Mouse (Mus musculus) cerebellum, adult 2 months (tissue): Measurements from ENCODE around the gene Cdca8. TPM values are rescaled to one million over a fixed set of nuclear protein-coding genes. Genes with fewer than 3 reads are reported as not detected.
A peak's percentile ranks its signal among the peaks of the same experiment; 100 is the strongest.

Experiments
- DNase-seq, 2 experiments: peaks; one replicate each; pipeline ENCODE4 v3.0.0; 2021
- H3K27ac ChIP-seq: fragments of 200-500 bp; 2 replicates; pipeline ENCODE4 v1.5.1; 2012; ENCODE audit warnings: low read length, control low read depth, inconsistent platforms; ENCODE audit not compliant: insufficient read depth
- H3K27me3 ChIP-seq: fragments of 200-500 bp; 2 replicates; pipeline ENCODE4 v1.6.1; 2012; ENCODE audit warnings: inconsistent platforms, mild to moderate bottlenecking, low read length, moderate library complexity; ENCODE audit not compliant: control insufficient read depth, insufficient read depth
- H3K4me1 ChIP-seq: fragments of 200-500 bp; 2 replicates; pipeline ENCODE4 v1.6.1; 2011; ENCODE audit warnings: low read length; ENCODE audit not compliant: control insufficient read depth, insufficient read depth
- H3K4me3 ChIP-seq: fragments of 200-500 bp; replicated peaks from 2 replicates; pipeline ENCODE3; 2011; ENCODE audit warnings: mild to moderate bottlenecking, low read depth, low read length, control low read depth; ENCODE audit not compliant: insufficient read depth
- CTCF ChIP-seq: fragments of 200-500 bp; IDR thresholded peaks from 2 replicates; pipeline ENCODE4 v1.5.1; 2011; ENCODE audit warnings: low read depth, mild to moderate bottlenecking, control low read depth, low read length, moderate library complexity, borderline replicate concordance; ENCODE audit not compliant: insufficient read depth
- POLR2A ChIP-seq: fragments of 200-500 bp; IDR thresholded peaks from 2 replicates; pipeline ENCODE4 v1.6.1; 2011; ENCODE audit warnings: low read length, control low read depth, borderline replicate concordance; ENCODE audit not compliant: insufficient read depth
- WGBS: fragments of 180-500 bp; shearing (Covaris S2); methylation state at CpG from one replicate; pipeline ENCODE4 v1.1.7; 2018; 5-methylcytosine and 5-hydroxymethylcytosine counted together
- polyA plus RNA-seq: library from polyadenylated mRNA; depleted of rRNA; stranded (reverse); fragments of >200 nt; gene quantifications from 2 replicates; pipeline ENCODE4 v1.2.3, GENCODE M21; 2012; rRNA removed

Cdca8 gene
- polyA plus RNA-seq, 1 experiment: 1.2 TPM

DNA sequence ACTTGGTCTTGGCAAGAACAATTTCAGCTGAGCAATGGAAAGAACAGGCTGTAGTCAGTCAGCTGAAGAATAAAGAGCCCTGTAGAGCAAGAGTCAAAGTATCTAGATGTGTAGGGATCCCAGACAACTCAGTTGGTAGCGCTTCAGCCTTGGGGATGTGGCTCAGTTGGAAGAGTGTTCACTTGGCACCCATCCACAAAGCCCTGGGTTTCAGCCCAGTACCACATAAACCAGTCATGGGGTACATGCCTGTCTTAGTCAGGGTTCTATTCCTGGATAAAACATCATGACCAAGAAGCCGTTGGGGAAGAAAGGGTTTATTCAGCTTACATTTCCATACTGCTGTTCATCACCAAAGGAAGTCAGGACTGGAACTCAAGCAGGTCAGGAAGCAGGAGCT, 49.2 kb downstream of the Cdca8 start:
- no peak for DNase-seq
- TF ChIP-seq CTCF (no peak), POLR2A (no peak)

GRCm38 (mm10) chr4:124888702-124889101, 50.4 kb downstream of the Cdca8 start:
- no peak overlapping the region for H3K27ac ChIP-seq
- H3K4me1 ChIP-seq: no peaks in the 10 kb centered on the region
- no peaks in the 10 kb centered on the region; the same call in 1 of the 2 replicates for H3K27me3 ChIP-seq
- no peak for TF ChIP-seq CTCF
- TF ChIP-seq POLR2A: no peak
- DNase-seq: no peak
- 46% methylated on average over 7 of the region's 7 CpGs for WGBS
- no peak overlapping the region for H3K4me3 ChIP-seq

More for the DNA sequence above, 49.2 kb downstream of the Cdca8 start:
- Histone ChIP-seq H3K27me3 (no peaks in the 10 kb centered on the region), H3K27ac (no peak overlapping the region), H3K4me1 (no peaks in the 10 kb centered on the region), H3K4me3 (no peak overlapping the region)
- WGBS: 63% methylated on average over 2 of the region's 2 CpGs

GRCm38 (mm10) chr4:124882151-124882729, 56.9 kb downstream of the Cdca8 start:
- H3K27me3 ChIP-seq: no peaks in the 10 kb centered on the region; the same call in 1 of the 2 replicates
- H3K4me1 ChIP-seq: no peaks in the 10 kb centered on the region
- no peak overlapping the region for H3K27ac ChIP-seq
- TF ChIP-seq CTCF (no peak), POLR2A (no peak)
- WGBS: under 1% methylated on average over 37 of the region's 37 CpGs
- no peak for DNase-seq
- peak overlapping the region; percentile 3 for H3K4me3 ChIP-seq

- under 1% methylated on average over 37 of the region's 37 CpGs for WGBS
- no peaks in the 10 kb centered on the region for H3K4me1 ChIP-seq
- no peaks in the 10 kb centered on the region; the same call in 1 of the 2 replicates for H3K27me3 ChIP-seq
- H3K27ac ChIP-seq: no peak overlapping the region
- peak overlapping the region; percentile 37 for H3K4me3 ChIP-seq
- TF ChIP-seq POLR2A: no peak
- TF ChIP-seq CTCF: no peak
- peak; percentile 66 to 70 for DNase-seq
Measured at GRCm38 (mm10) chr4:124881341-124881908, 57.7 kb downstream of the Cdca8 start.

DNA sequence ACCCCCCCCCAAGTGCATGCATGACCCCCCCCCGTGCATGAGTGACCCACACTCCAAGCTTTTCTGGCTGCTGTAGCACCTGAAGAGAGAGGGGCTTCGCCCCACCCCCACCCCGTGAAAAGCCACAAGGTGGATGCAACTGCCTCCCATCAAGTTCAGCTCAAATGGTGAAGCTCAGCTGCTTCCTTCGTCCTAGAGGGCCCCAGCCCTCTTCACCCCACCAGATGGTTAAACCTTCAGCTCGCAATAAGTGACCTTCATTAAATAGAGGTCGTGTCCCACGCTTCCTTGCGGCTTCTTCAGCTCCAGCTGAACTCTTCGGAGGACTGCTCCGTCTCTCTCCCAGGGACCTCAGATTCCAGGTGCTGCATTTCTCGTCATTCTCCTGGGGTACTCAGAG, 58.5 kb downstream of the Cdca8 start, which contains the start of gene Epha10:
Gene Epha10, plus strand, starts transcription at position 301 of the 400 bp plus-strand sequence.
- no peak for TF ChIP-seq CTCF
- TF ChIP-seq POLR2A: no peak
- DNase-seq: no peak
- WGBS: 2% methylated on average over 11 of the region's 11 CpGs
- Histone ChIP-seq H3K27ac (no peak within 1 kb of the TSS), H3K27me3 (no peaks in the 10 kb centered on the region; the same call in 1 of the 2 replicates), H3K4me1 (no peaks in the 10 kb centered on the region), H3K4me3 (peak within 1 kb of the TSS; percentile 37)

- H3K4me3 ChIP-seq: no peak overlapping the region
- H3K27ac ChIP-seq: no peak overlapping the region
- no peak for DNase-seq
- WGBS: 100% methylated on average over 1 of the region's 1 CpGs
- no peaks in the 10 kb centered on the region; the same call in 1 of the 2 replicates for H3K27me3 ChIP-seq
- no peaks in the 10 kb centered on the region for H3K4me1 ChIP-seq
- 0 out of 2 replicates have a peak, but pooled peaks have one; percentile 7 for TF ChIP-seq CTCF
- no peak for TF ChIP-seq POLR2A
Measured at GRCm38 (mm10) chr4:124872719-124873118, 66.4 kb downstream of the Cdca8 start.

Other genes starting within 250 kb of the Cdca8 start
- gene Utp11, start 245.7 kb downstream of the Cdca8 start, polyA plus RNA-seq: 19.2 and 19.4 TPM in 2 replicates
- 1.4 and 1.6 TPM in 2 replicates for gene Fhl3, start 238.6 kb downstream of the Cdca8 start, polyA plus RNA-seq
- 40.5 and 45.2 TPM in 2 replicates for gene Sf3a3, start 224.5 kb downstream of the Cdca8 start, polyA plus RNA-seq
- gene Inpp5b, start 197.5 kb downstream of the Cdca8 start, polyA plus RNA-seq: 92.4 and 102 TPM in 2 replicates
- gene Mtf1, start 137.2 kb downstream of the Cdca8 start, polyA plus RNA-seq: 14.9 and 17.0 TPM in 2 replicates
- gene Yrdc, start 88.6 kb downstream of the Cdca8 start, polyA plus RNA-seq: 42.1 and 52.5 TPM in 2 replicates
- gene 1110065P20Rik, start 88.1 kb downstream of the Cdca8 start, polyA plus RNA-seq: 85.5 and 85.8 TPM in 2 replicates
- gene Maneal, start 77.1 kb downstream of the Cdca8 start, polyA plus RNA-seq: 71.9 and 72.6 TPM in 2 replicates
- gene Epha10, start 58.4 kb downstream of the Cdca8 start, polyA plus RNA-seq: 22.3 and 29.4 TPM in 2 replicates
- gene 9930104L06Rik, start 2.3 kb downstream of the Cdca8 start, polyA plus RNA-seq: 24.0 TPM in 2 replicates
- 0.72 and 0.93 TPM in 2 replicates for gene Rspo1, start 47.1 kb upstream of the Cdca8 start, polyA plus RNA-seq
- 84.6 and 85.4 TPM in 2 replicates for gene Gnl2, start 77.3 kb upstream of the Cdca8 start, polyA plus RNA-seq
- gene Dnali1, start 126.4 kb upstream of the Cdca8 start, polyA plus RNA-seq: 1.1 and 1.8 TPM in 2 replicates
- 13.5 and 14.5 TPM in 2 replicates for gene Snip1, start 127.4 kb upstream of the Cdca8 start, polyA plus RNA-seq
- 87.7 and 94.2 TPM in 2 replicates for gene Meaf6, start 145.8 kb upstream of the Cdca8 start, polyA plus RNA-seq
- 1.2 and 1.3 TPM in 2 replicates for gene Zc3h12a, start 188.5 kb upstream of the Cdca8 start, polyA plus RNA-seq